22 mouse cellular contexts compared by ENCODE assay signal in genomic region chr11:49422767-49423166, GRCm38 (mm10). TPM values are rescaled to one million over a fixed set of nuclear protein-coding genes. Genes with fewer than 3 reads are reported as not detected.
"Had no signal": no experiment of that assay in that cellular context is flagged by ENCODE, and none has a peak within 500 bp of the region (broad histone marks: within the 10 kb centered on the region; RNA-seq: fewer than 3 reads in every experiment).

Olfr1389 (plus strand) TSS chr11:49423067.

- DNase-seq: cerebellum, adult 8-10 months; cerebellum, adult 9-10 months; cerebellum, adult 9-11 months; cerebellum, postnatal 10 days; cerebellum, postnatal 14 days; cerebellum, postnatal 25 days; cerebellum, postnatal 36 days; embryo, embryonic 11 days; forebrain, postnatal 0 days; gastrocnemius, adult 2 months; gastrocnemius, postnatal 10 days; gastrocnemius, postnatal 14 days; gastrocnemius, postnatal 25 days; gastrocnemius, postnatal 36 days; heart, adult 18-20 months; heart, adult 2 months had no signal

RNA-seq across cellular contexts. Expression of gene Olfr1389, which starts in this region (rescaled TPM):
- total RNA-seq: common myeloid progenitor, adult 5-6 weeks; forebrain, postnatal 0 days; gastrocnemius, adult 18-20 months; gastrocnemius, adult 2 months; gastrocnemius, adult 8-10 months; gastrocnemius, postnatal 10 days; gastrocnemius, postnatal 14 days; gastrocnemius, postnatal 25 days; gastrocnemius, postnatal 36 days; gastrocnemius, postnatal 4 days; granulocyte monocyte progenitor cell, adult 5-6 weeks; heart, adult 18-20 months; heart, adult 2 months; heart, adult 8-10 months had no signal
